Mouse (Mus musculus) urinary bladder, postnatal 36 days (tissue): ENCODE measurements around the gene Heatr3.
"Not testable (repeated sequence)": the region's sequence is repeated elsewhere in the genome, so short reads cannot be mapped to it uniquely, and the experiment has no call there.

Experiments used
- DNase-seq, 2 experiments: peaks; one replicate each; pipeline ENCODE4 v3.0.0; 2022; ENCODE audit warnings: low spot score in 2 of 2, mixed read lengths in 1 of 2

Heatr3 gene

DNA sequence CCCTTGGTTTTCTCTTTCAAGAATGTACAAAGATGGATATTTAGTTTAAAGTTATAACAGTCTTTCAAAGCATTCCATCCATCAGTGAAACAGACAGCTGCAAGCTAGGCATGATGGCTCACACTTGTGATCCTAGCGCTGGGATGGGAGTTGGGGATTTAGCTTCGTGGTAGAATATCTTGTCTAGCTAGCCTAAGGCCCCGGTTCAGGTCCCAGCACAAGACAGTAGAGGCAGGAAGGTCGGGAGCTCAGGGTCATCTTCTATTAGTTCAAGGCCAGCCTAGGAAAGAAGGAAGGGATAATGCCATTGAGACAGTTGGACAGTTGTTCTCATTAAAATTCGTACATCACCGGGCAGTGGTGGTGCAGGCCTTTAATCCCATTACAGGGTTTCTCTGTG lies 48.1 kb downstream of the Heatr3 start:
- no peak for DNase-seq

DNA sequence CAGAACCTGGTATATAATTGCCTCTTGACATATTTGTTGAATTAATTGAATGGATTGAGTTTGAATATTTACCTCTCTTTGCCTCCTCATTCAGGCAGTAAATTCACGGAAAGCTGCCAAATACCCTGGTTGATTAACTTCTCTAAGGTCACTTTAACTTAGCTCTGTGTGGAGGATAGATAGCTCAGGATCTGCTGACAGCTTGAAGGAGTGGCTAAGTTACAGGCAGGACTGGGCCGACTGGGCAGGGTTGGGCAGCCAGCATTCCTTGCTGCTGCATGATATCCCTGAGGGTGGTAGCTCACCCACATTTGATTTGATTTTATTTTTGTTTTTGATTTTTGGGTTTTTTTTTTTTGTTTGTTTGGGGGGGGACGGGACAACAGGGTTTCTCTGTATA lies 59.7 kb downstream of the Heatr3 start:
- DNase-seq, result no peak

DNA sequence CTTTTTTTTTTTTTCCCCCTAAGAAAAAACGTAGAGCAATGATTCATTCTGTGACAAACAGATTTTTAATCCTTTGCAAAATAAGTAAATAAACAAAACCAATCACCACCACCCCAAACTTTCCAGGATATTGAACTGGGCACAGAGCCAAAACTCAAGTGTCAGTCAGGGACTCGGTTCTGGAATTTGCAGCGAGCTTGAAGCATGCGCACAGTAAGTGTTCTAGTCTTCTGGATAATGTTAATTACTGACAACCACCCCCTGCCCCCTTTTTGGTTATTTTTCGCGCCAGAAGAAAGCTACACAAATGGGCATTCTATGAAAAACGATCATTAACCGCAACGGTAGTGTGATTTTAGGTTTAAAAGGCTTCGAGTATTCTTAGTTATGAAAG lies 60.9 kb downstream of the Heatr3 start:
- peak in 1 of 2 experiments; percentile 15 for DNase-seq

DNA sequence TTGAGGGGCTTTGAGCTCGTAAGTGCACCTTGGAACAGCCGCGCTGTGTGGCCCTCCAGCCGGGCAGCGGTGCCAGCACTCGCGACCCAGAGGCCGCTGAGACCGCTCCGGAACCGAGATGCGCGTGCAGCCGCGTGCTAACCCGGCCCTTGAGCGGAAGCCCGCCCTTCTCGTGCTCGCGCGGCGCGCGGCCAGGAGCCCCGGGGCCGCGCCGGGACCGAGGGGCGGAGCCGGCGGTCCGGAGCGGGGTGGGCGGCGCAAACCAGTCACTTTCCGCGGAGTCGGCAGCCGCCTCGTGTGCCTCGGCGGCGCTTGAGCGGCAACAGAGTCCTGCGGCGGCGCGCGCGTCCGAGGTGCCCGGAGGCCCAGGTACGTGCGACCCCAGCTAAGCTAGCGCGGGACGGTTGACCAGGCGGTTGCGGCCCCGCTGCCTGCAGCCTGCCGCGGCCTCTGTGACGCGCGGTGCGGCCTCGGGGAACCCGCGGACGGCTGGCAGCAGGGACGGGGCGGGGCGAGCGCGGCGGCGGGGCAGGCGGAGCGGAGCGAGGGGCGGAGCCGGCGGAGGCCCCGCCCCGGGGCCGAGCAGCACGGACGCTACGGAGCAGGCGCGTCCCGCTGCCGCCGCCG lies 61.4 kb downstream of the Heatr3 start, which contains the start of gene Tent4b:
Tent4b (plus strand) TSS at position 269 of the 627 bp plus-strand sequence.
- DNase-seq, result peak; percentile 91

DNA sequence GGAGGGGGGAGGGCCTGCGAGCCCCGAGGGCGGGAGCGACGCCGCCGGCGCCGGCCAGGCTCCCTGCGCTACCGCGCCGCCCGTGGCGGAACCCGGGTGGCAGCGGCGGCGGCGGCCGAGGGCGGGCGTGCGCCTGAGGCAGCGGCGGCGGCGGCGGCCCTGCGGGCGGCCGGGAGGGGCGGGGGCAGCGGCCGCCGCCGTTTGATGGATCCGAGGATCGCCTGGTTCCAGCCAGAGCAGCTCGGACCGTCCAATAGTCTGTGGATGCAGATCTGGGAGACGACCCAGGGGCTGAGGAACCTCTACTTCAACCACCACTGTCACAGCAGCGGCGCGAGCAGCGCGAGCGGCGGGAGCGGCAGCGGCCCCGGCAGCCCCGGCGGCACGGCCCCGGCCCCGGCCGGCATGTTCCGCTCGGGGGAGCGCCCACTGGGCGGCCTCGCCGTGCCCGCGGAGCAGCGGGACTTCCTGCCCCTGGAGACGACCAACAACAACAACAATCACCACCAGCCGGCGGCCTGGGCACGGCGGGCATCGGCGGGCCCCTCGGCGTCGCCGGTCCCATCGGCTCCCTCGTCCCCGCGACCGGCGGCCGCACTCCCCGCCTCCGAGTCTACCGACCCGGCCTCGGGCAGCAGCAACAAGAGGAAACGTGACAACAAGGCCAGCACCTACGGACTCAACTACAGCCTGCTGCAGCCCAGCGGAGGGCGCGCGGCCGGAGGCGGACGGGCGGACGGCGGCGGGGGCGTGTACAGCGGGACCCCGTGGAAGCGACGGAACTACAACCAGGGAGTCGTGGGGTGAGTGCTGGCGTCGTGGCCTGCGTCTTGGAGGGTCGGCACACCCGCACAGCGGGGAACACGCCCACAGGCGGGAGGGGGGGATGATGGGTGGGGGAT lies 62.3 kb downstream of the Heatr3 start:
- peak; percentile 19 to 37 for DNase-seq

DNA sequence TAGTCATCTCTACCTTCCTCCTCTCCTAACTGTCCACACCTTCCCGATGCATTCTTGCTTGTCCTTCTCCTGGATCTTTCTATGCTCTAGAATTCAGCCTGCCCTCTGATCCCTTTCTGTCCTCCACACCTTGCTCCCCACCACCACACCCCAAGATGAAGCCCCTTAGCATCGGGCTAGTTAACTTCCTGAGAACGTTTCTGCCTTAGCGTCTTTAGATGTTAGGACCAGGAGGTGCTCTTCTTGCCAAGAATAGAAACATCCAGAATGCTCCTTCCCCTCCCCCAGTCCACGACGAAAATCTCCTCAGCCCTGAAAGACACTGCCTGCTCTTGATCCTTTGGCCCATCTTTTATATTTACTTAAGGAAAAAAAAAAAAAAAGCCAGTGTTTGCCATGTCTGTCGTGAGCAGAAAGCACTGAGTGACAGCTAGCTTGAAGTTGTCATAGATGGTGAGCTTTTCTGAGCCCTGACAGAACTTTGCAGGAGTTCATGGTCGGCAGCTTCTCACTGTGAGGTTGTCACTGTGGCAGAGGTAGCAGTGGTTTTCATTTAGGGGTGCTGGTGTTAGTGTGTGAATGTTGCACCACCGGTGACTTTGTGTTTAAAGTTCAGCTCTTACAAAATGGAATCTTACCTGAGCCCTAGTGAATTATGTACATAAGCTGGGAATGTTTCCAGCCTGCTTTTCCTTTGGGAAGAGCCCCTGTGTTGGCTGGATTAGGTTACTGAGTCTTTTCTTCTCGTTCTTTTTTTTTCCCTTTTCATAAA lies 63.3 kb downstream of the Heatr3 start:
- no peak for DNase-seq

DNA sequence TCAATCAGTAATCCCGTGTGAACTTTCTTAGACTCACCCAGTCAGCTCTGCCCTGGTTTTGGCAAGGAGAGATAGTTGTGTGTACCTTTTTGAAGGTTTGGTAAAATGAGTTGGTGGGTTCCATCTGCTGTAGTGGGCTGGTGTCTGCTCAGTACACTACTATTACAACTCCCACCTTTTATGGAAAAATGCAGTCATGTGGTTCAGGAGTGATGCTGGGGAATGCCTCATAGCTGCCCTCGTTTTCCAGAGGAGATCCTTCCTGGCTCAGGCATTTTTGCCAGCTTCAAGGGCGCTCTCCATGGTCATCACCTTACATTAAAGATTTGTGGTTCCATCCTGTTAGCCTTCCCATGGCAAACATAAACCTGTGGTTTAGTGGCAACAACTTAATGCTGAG lies 64.0 kb downstream of the Heatr3 start:
- no peak for DNase-seq

DNA sequence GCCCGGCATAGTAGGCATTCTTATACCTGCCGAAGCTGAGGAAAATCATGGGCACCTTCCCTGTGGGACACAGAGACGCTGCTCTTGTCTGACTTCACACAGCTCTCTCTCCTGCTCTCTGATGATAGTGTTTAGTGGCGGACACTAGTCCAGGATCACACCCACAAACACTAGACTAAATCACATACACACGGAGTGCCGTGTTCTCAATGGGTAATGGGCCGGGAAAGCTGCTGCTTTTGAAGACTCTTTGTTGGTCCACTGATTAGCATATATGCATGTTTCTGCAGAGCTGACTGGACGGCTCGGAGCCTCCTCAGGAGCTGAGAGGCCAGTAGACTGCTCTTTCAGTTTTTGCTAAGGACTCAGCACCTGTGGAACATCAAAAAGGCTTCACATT lies 68.4 kb downstream of the Heatr3 start:
- no peak for DNase-seq

DNA sequence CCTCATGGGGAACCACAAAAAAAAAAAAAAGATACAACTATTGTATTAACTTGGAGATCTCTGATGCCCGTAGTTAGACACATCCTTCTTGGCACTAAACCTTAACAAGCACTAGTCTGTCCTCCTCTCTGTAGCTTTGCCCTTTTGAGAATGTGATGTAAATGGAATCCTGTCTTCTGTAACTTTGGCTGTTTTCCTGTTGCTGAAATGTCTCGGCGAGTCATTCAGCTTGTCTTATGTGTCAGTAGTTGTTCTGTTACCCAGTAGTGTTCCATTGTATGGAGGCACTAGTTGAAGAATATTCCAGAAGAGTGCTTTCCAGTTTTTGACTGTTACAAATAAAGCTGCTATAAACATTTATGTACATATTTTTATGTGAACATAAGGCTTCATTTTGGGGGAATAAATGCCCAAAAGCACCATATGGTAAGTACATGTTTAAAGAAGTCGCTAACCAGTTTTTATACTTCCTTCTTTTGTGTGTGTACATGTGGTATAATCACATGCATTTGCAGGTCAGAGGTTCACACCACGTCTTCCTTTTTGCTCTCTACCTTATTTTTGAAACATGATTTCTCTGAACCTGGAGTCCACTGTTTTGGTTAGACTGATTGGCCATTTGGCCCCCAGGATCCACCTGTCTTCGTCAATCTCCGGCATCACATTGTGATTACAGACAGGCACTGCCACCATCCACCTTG lies 69.6 kb downstream of the Heatr3 start:
- DNase-seq, result no peak

DNA sequence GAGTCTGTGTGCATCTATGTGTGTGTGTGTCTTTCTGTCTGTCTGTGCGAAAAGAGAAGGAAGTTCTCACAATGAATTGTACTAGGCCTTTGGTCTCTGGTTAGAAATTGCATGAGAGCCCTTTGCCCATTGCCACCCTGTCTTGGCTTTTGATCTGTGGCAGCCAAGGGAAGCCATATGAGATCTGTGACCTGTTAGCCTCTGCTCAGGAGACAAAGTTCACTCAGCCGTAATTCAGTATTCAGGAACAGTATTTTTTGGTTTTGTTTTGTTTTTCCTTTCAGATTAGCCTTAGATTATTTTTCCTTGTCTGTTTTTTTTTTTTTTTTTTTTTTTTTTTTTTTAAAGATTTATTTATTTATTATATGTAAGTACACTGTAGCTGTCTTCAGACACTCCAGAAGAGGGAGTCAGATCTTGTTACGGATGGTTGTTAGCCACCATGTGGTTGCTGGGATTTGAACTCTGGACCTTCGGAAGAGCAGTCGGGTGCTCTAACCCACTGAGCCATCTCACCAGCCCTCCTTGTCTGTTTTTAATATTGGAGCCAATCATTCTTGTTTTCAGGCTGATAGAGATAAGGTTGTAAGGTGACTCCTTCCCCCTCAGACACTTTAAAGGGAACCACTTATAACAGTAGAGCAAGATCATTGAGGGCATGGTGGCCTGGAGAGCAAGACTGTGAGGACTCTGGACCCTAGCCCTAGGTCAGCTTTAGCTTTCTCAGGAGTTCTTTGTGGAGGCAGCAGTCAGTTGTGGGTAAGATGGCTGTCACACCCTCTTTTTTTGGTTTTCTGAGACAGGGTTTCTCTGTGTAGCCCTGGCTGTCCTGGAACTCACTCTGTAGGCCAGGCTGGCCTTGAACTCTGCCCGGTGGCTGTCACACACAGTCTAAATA lies 72.5 kb downstream of the Heatr3 start:
- not testable (repeated sequence) for DNase-seq

DNA sequence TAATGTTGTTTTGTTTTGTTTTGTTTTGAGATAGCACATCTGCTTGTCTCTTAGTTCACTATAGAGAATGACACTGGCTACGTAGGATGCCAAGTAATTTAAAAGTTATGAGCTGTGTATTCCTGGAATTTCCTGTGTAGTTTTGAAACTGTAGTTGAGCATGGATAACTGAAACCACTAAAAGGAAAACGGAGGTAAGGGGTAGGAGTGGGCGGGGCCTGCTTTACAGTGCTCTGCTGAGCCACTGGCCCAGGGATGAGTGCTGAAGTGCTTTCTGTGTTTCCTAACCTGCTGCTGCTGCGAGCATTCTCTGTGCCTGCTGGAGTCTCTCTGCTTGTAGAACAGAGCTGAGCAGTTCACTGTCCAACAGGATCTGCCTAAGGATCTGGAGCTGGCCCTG lies 83.7 kb downstream of the Heatr3 start:
- no peak for DNase-seq
